7 mouse cellular contexts compared by ENCODE assay signal in the genomic region with DNA sequence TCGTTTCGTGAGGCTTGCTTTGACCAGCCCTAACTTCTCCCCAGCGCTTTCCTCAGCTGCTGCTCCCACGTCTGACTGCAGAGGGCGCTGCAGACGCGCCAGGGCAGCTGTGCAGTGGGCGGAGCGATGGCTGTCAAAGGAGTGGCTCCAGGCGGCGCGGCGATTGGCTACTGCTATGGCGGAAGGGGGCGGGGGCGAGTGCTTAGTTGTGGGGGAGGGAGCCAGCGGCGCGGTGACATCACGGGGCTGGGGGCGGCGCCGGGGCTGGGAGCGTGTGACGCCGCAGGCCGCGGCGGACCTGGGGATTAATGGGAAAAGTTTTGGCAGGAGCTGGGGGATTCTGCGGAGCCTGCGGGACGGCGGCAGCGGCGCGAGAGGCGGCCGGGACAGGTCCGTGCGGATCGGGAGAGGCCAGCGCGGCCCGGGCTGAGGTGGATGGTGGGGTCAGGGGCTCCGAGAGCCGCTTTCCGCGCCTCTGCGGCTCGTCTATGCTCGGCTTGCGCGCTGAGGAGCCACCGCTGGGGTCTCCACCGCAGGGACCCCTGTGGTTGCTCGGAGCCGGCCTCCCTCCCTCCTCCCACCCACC. TPM values are rescaled to one million over a fixed set of nuclear protein-coding genes. Genes with fewer than 3 reads are reported as not detected.
A peak's percentile ranks its signal among the peaks of the same experiment; 100 is the strongest.
DNase-seq lines count a peak whose midpoint lies in the region; ATAC-seq lines count a peak whose summit lies in the region.

A gene (plus strand): TSS at position 226 of the 586 bp plus-strand sequence.

- H3K27me3 ChIP-seq in intestine, embryonic 15.5 days (replicated peaks): no peaks in the 10 kb centered on the region
- H3K27me3 ChIP-seq in midbrain, embryonic 10.5 days (ENCODE audit: low read depth, poor library complexity, severe bottlenecking): peaks cover 11% of the 10 kb centered on the region

- peaks cover 9% of the 10 kb centered on the region; the same call in 1 of the 2 replicates for H3K4me1 ChIP-seq in intestine, embryonic 15.5 days (replicated peaks)
- peaks cover 33% of the 10 kb centered on the region for H3K4me1 ChIP-seq in midbrain, embryonic 10.5 days

- ATAC-seq in intestine, embryonic 15.5 days: peak; percentile 97

- H3K9me3 ChIP-seq in intestine, embryonic 15.5 days: no peaks in the 10 kb centered on the region
- H3K9me3 ChIP-seq in midbrain, embryonic 10.5 days (replicated peaks): no peaks in the 10 kb centered on the region

- peak within 1 kb of the TSS; percentile 80 for H3K27ac ChIP-seq in intestine, embryonic 15.5 days
- peak within 1 kb of the TSS; percentile 90 for H3K27ac ChIP-seq in midbrain, embryonic 10.5 days (replicated peaks)

- intact Hi-C loops in gastrocnemius, postnatal 36 days (cut with DNase I): no loop called here
- intact Hi-C loops in left cerebral cortex, postnatal 25 days (cut with DNase I): loop anchor here (1.0 to 5.0 kb wide), 3 partner anchors 77 to 290 kb away; a partner anchor contains a TSS

- 0 out of 2 replicates have a peak, but pooled peaks cover 2% of the 10 kb centered on the region for H3K36me3 ChIP-seq in intestine, embryonic 15.5 days
- H3K36me3 ChIP-seq in midbrain, embryonic 10.5 days: no peaks in the 10 kb centered on the region

- H3K4me3 ChIP-seq in intestine, embryonic 15.5 days (replicated peaks): peak within 1 kb of the TSS; percentile 92
- H3K4me3 ChIP-seq in midbrain, embryonic 10.5 days: peak within 1 kb of the TSS; percentile 92

- peak; percentile 98 to 99 for DNase-seq in adrenal gland, adult 18-20 months (ENCODE audit: low spot score in 2 of 2)
- peak; percentile 99 for DNase-seq in embryo, embryonic 11 days
- DNase-seq in gastrocnemius, postnatal 36 days: peak; percentile 97 to 99
- DNase-seq in left cerebral cortex, postnatal 25 days (ENCODE audit: low spot score in 2 of 2): peak; percentile 97 to 98
- peak; percentile 99 for DNase-seq in midbrain, embryonic 10.5 days (ENCODE audit: low spot score)
- DNase-seq in right cerebral cortex, postnatal 4 days: peak; percentile 99

- peak within 1 kb of the TSS; percentile 92 for H3K9ac ChIP-seq in intestine, embryonic 15.5 days

- under 1% methylated on average over 57 of the region's 57 CpGs for WGBS in intestine, embryonic 15.5 days
- under 1% methylated on average over 57 of the region's 57 CpGs for WGBS in midbrain, embryonic 10.5 days

- H3K4me2 ChIP-seq in intestine, embryonic 15.5 days (replicated peaks): peak within 1 kb of the TSS; percentile 81

RNA-seq across cellular contexts. Expression of the gene that starts here (rescaled TPM):
- 10 to 100 TPM; 70.6 to 70.7 TPM for total RNA-seq in adrenal gland, adult 18-20 months (2021)
- 10 to 100 TPM; 24.4 to 31.1 TPM for total RNA-seq in gastrocnemius, postnatal 36 days (2021)
- polyA plus RNA-seq in intestine, embryonic 15.5 days (2015; fragmentation: Nextera tagmentation; extraction: Ambion mirVana): 1.8 and 1.9 TPM in 2 replicates
- total RNA-seq in left cerebral cortex, postnatal 25 days (2021): 10 to 100 TPM; 26.6 to 28.8 TPM
- 1.5 and 1.7 TPM in 2 replicates for polyA plus RNA-seq in midbrain, embryonic 10.5 days (2016; fragmentation: Nextera tagmentation; extraction: Ambion mirVana)

Comparison
In these comparisons a context has a peak if more than half of its experiments do, and no peak if none do; other contexts are left out.
1. Peak in every context shown above with its lines: DNase-seq, ATAC-seq, H3K4me3 ChIP-seq and H3K27ac ChIP-seq.